Mouse (Mus musculus) frontal cortex, adult 2 months (tissue): ENCODE data around the gene Casq1. TPM values are rescaled to one million over a fixed set of nuclear protein-coding genes. Genes with fewer than 3 reads are reported as not detected.

Source experiments
- DNase-seq, 2 experiments: peaks; one replicate each; pipeline ENCODE4 v3.0.0; 2022; ENCODE audit warnings: low spot score in 1 of 2; ENCODE audit errors: extremely low spot score in 1 of 2
- polyA plus RNA-seq: library from polyadenylated mRNA; depleted of rRNA; stranded (reverse); fragments of >200 nt; gene quantifications from 2 replicates; pipeline ENCODE4 v1.2.3, GENCODE M21; 2012; rRNA removed

Gene Casq1
- polyA plus RNA-seq, 1 experiment, result 1.4 TPM

GRCm38 (mm10) chr1:172183915-172184314, 35.8 kb downstream of the Casq1 start:
- no peak for DNase-seq

- no peak for DNase-seq
These were observed 36.6 kb downstream of the Casq1 start for GRCm38 (mm10) chr1:172183056-172183455.

- DNase-seq, result no peak
These were observed 37.9 kb downstream of the Casq1 start for GRCm38 (mm10) chr1:172181777-172182176.

- DNase-seq, result no peak
These were observed 38.8 kb downstream of the Casq1 start for GRCm38 (mm10) chr1:172180881-172181280.

GRCm38 (mm10) chr1:172179102-172179501, 40.6 kb downstream of the Casq1 start:
- DNase-seq, result no peak

- no peak for DNase-seq
These were observed 41.9 kb downstream of the Casq1 start for GRCm38 (mm10) chr1:172177791-172178190.

GRCm38 (mm10) chr1:172173181-172173580, 46.5 kb downstream of the Casq1 start:
- DNase-seq, result no peak

GRCm38 (mm10) chr1:172172381-172172780, 47.3 kb downstream of the Casq1 start:
- no peak for DNase-seq

- no peak for DNase-seq
These were observed 49.9 kb downstream of the Casq1 start for GRCm38 (mm10) chr1:172169809-172170208.

GRCm38 (mm10) chr1:172167911-172168310, 51.8 kb downstream of the Casq1 start:
- no peak for DNase-seq

- no peak for DNase-seq
These were observed 56.7 kb downstream of the Casq1 start for GRCm38 (mm10) chr1:172162959-172163358.

- peak; percentile 20 to 59 for DNase-seq
These were observed 57.7 kb downstream of the Casq1 start for GRCm38 (mm10) chr1:172162009-172162408.

- DNase-seq, result no peak
These were observed 59.2 kb downstream of the Casq1 start for GRCm38 (mm10) chr1:172160508-172160907.

- DNase-seq, result no peak
These were observed 59.7 kb downstream of the Casq1 start for GRCm38 (mm10) chr1:172159970-172160369.

Other genes starting within 250 kb of the Casq1 start
- gene Vangl2, start 191.4 kb downstream of the Casq1 start, polyA plus RNA-seq, result 11.5 and 13.4 TPM in 2 replicates
- 0.30 and 0.50 TPM in 2 replicates for gene Nhlh1, start 162.3 kb downstream of the Casq1 start, polyA plus RNA-seq
- gene Copa, start 137.3 kb downstream of the Casq1 start, polyA plus RNA-seq, result 114 and 122 TPM in 2 replicates
- gene Ncstn, start 137.1 kb downstream of the Casq1 start, polyA plus RNA-seq, result 82.6 and 88.1 TPM in 2 replicates
- gene Pex19, start 93.1 kb downstream of the Casq1 start, polyA plus RNA-seq, result 81.2 and 84.3 TPM in 2 replicates
- 92.6 and 102 TPM in 2 replicates for gene Dcaf8, start 71.8 kb downstream of the Casq1 start, polyA plus RNA-seq
- 538 and 542 TPM in 2 replicates for gene Pea15a, start 13.1 kb downstream of the Casq1 start, polyA plus RNA-seq
- gene Atp1a4, start 38.5 kb upstream of the Casq1 start, polyA plus RNA-seq, result not detected in 2 replicates
- 230 and 251 TPM in 2 replicates for gene Igsf8, start 41.8 kb upstream of the Casq1 start, polyA plus RNA-seq
- gene Atp1a2, start 78.2 kb upstream of the Casq1 start, polyA plus RNA-seq, result 495 and 562 TPM in 2 replicates
- gene Kcnj9, start 109.5 kb upstream of the Casq1 start, polyA plus RNA-seq, result 102 and 111 TPM in 2 replicates
- gene Kcnj10, start 121.3 kb upstream of the Casq1 start, polyA plus RNA-seq, result 112 and 122 TPM in 2 replicates
- 6.6 and 7.2 TPM in 2 replicates for gene Pigm, start 156.7 kb upstream of the Casq1 start, polyA plus RNA-seq